Mouse (Mus musculus): ENCODE measurements around the gene Olfr1177-ps. TPM values are rescaled to one million over a fixed set of nuclear protein-coding genes. Genes with fewer than 3 reads are reported as not detected.

Gene Olfr1177-ps
- not detected for total RNA-seq (2021)
- not detected in 2 replicates for polyA plus RNA-seq (2012; rRNA removed)
- long read RNA-seq: 0 reads

- no peak for DNase-seq
Observed at GRCm38 (mm10) chr2:88346392-88346791, at the start of gene Olfr1177-ps. TSS of gene Olfr1177-ps (minus strand) at chr2:88346492.

DNA sequence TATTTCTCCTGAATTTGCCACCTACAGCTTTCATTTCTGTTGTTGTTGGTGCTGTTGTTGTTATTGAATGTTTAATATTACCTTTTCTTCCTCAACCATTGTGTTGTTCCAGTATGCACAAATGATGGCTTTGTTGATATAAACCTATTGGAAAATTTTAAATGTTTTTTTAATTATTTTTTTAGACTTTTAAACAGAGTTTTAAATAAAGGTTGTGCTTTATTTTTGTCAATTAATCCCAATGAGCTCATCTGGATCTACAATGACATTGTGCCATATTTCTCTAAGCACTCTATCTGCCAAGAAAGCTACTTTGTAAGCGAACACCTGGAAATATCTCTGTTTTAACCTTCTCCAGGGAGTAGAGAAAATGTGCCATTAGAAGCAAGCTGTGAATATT is 40.5 kb upstream of the Olfr1177-ps start, which contains the start of gene Olfr1178:
Gene Olfr1178, plus strand, starts transcription at position 301 of the 400 bp plus-strand sequence.
- DNase-seq: no peak

GRCm38 (mm10) chr2:88356304-88356703 is 10.0 kb upstream of the Olfr1177-ps start:
- DNase-seq: no peak

- no peak for DNase-seq
Observed at GRCm38 (mm10) chr2:88336421-88336820, 9.9 kb downstream of the Olfr1177-ps start, which contains the start of gene Olfr1176. TSS of gene Olfr1176 (plus strand) at chr2:88336721.

DNA sequence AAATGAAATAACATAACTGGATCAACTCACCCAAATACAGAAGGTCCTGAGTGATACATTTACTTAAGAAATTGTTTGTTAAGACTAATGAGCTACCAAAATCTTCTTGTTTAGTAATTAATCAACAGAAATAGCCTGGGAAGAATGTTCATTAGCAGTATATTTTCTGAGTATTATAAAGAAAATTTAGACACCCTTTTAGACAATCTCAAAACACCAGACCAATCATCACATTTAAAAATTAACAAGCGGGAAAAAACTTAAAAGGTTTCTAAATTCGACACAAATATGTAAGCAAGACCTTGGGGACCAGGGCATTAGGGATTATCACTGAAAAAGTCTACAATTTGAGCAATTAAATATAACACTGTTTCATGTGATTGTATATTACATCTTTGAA is 19.2 kb downstream of the Olfr1177-ps start, which contains the start of gene Olfr1175-ps:
Gene Olfr1175-ps, minus strand, starts transcription at position 101 of the 400 bp plus-strand sequence.
- DNase-seq: no peak

- DNase-seq: no peak
Observed at GRCm38 (mm10) chr2:88315035-88315434, 31.3 kb downstream of the Olfr1177-ps start, which contains the start of gene Olfr1174-ps. TSS of gene Olfr1174-ps (minus strand) at chr2:88315135.

Other genes with a start within 250 kb of the Olfr1177-ps start
- gene Olfr1166, start 218.2 kb downstream of the Olfr1177-ps start, total RNA-seq (2021): not detected
- gene Olfr1166, start 218.2 kb downstream of the Olfr1177-ps start, polyA plus RNA-seq (2012; rRNA removed): not detected in 2 replicates
- gene Olfr1167, start 191.3 kb downstream of the Olfr1177-ps start, total RNA-seq (2021): not detected
- gene Olfr1167, start 191.3 kb downstream of the Olfr1177-ps start, polyA plus RNA-seq (2012; rRNA removed): not detected in 2 replicates
- gene Olfr1168, start 164.6 kb downstream of the Olfr1177-ps start, total RNA-seq (2021): not detected
- not detected in 2 replicates for gene Olfr1168, start 164.6 kb downstream of the Olfr1177-ps start, polyA plus RNA-seq (2012; rRNA removed)
- not detected for gene Olfr1170, start 118.2 kb downstream of the Olfr1177-ps start, total RNA-seq (2021)
- gene Olfr1170, start 118.2 kb downstream of the Olfr1177-ps start, polyA plus RNA-seq (2012; rRNA removed): not detected in 2 replicates
- not detected for gene Olfr1173, start 66.6 kb downstream of the Olfr1177-ps start, total RNA-seq (2021)
- gene Olfr1173, start 66.6 kb downstream of the Olfr1177-ps start, polyA plus RNA-seq (2012; rRNA removed): not detected in 2 replicates
- not detected for gene Olfr1174-ps, start 31.4 kb downstream of the Olfr1177-ps start, total RNA-seq (2021)
- gene Olfr1174-ps, start 31.4 kb downstream of the Olfr1177-ps start, polyA plus RNA-seq (2012; rRNA removed): not detected in 2 replicates
- not detected for gene Olfr1175-ps, start 19.3 kb downstream of the Olfr1177-ps start, total RNA-seq (2021)
- not detected in 2 replicates for gene Olfr1175-ps, start 19.3 kb downstream of the Olfr1177-ps start, polyA plus RNA-seq (2012; rRNA removed)
- not detected for gene Olfr1176, start 9.8 kb downstream of the Olfr1177-ps start, total RNA-seq (2021)
- not detected in 2 replicates for gene Olfr1176, start 9.8 kb downstream of the Olfr1177-ps start, polyA plus RNA-seq (2012; rRNA removed)
- gene Olfr1178, start 40.6 kb upstream of the Olfr1177-ps start, total RNA-seq (2021): not detected
- not detected in 2 replicates for gene Olfr1178, start 40.6 kb upstream of the Olfr1177-ps start, polyA plus RNA-seq (2012; rRNA removed)
- gene Olfr1179, start 60.0 kb upstream of the Olfr1177-ps start, total RNA-seq (2021): not detected
- not detected in 2 replicates for gene Olfr1179, start 60.0 kb upstream of the Olfr1177-ps start, polyA plus RNA-seq (2012; rRNA removed)
- gene Olfr1180, start 72.7 kb upstream of the Olfr1177-ps start, total RNA-seq (2021): not detected
- not detected in 2 replicates for gene Olfr1180, start 72.7 kb upstream of the Olfr1177-ps start, polyA plus RNA-seq (2012; rRNA removed)
- gene Olfr1181, start 79.7 kb upstream of the Olfr1177-ps start, total RNA-seq (2021): not detected
- gene Olfr1181, start 79.7 kb upstream of the Olfr1177-ps start, polyA plus RNA-seq (2012; rRNA removed): not detected in 2 replicates
- gene Gm13757, start 102.6 kb upstream of the Olfr1177-ps start, total RNA-seq (2021): not detected
- not detected in 2 replicates for gene Gm13757, start 102.6 kb upstream of the Olfr1177-ps start, polyA plus RNA-seq (2012; rRNA removed)
- not detected for gene Olfr1183, start 108.4 kb upstream of the Olfr1177-ps start, total RNA-seq (2021)
- not detected in 2 replicates for gene Olfr1183, start 108.4 kb upstream of the Olfr1177-ps start, polyA plus RNA-seq (2012; rRNA removed)
- not detected for gene Olfr1184, start 137.1 kb upstream of the Olfr1177-ps start, total RNA-seq (2021)
- not detected in 2 replicates for gene Olfr1184, start 137.1 kb upstream of the Olfr1177-ps start, polyA plus RNA-seq (2012; rRNA removed)
- gene Olfr1185-ps1, start 146.8 kb upstream of the Olfr1177-ps start, total RNA-seq (2021): not detected
- not detected in 2 replicates for gene Olfr1185-ps1, start 146.8 kb upstream of the Olfr1177-ps start, polyA plus RNA-seq (2012; rRNA removed)
- not detected for gene Olfr1186, start 172.1 kb upstream of the Olfr1177-ps start, total RNA-seq (2021)
- gene Olfr1186, start 172.1 kb upstream of the Olfr1177-ps start, polyA plus RNA-seq (2012; rRNA removed): not detected in 2 replicates
- gene Olfr1188, start 210.4 kb upstream of the Olfr1177-ps start, total RNA-seq (2021): not detected
- not detected in 2 replicates for gene Olfr1188, start 210.4 kb upstream of the Olfr1177-ps start, polyA plus RNA-seq (2012; rRNA removed)
- gene Olfr1189, start 240.0 kb upstream of the Olfr1177-ps start, total RNA-seq (2021): not detected
- gene Olfr1189, start 240.0 kb upstream of the Olfr1177-ps start, polyA plus RNA-seq (2012; rRNA removed): not detected in 2 replicates

All from adrenal gland, adult 2 months (tissue).